Mouse (Mus musculus) ES-E14 (cell line): Measurements from ENCODE around the gene Gnb2. TPM values are rescaled to one million over a fixed set of nuclear protein-coding genes. Genes with fewer than 3 reads are reported as not detected.
A peak's percentile ranks its signal among the peaks of the same experiment; 100 is the strongest.

Experiments
- DNase-seq: peaks from one replicate; pipeline ENCODE4 v3.0.0-alpha.2; 2013; ENCODE audit warnings: low read depth, low spot score
- H3K27ac ChIP-seq: 2 replicates; pipeline ENCODE4 v1.5.1; 2012; ENCODE audit warnings: low read depth, mild to moderate bottlenecking, low read length, moderate library complexity, mixed read lengths; ENCODE audit not compliant: poor library complexity, insufficient read depth, severe bottlenecking
- H3K36me3 ChIP-seq: 2 replicates; pipeline ENCODE4 v1.6.1; 2012; ENCODE audit warnings: mild to moderate bottlenecking, low read length, moderate library complexity, mixed read lengths; ENCODE audit not compliant: control insufficient read depth, poor library complexity, insufficient read depth, severe bottlenecking
- H3K4me1 ChIP-seq, 2 experiments: fragments of 150-350 bp in 1 of 2; sonication (generic) in 1 of 2; 2 replicates each; pipeline ENCODE4 v1.6.1; 2012; ENCODE audit warnings: low read length in 2 of 2, mild to moderate bottlenecking in 1 of 2, mixed read lengths in 1 of 2; ENCODE audit not compliant: control insufficient read depth in 2 of 2, insufficient read depth in 2 of 2, poor library complexity in 1 of 2
- H3K4me3 ChIP-seq, 2 experiments: fragments of 150-350 bp in 1 of 2; sonication (generic) in 1 of 2; 2 replicates each; pipeline ENCODE4 v1.5.1; 2012; ENCODE audit warnings: low read length in 2 of 2, low read depth in 1 of 2, mild to moderate bottlenecking in 1 of 2, mixed read lengths in 1 of 2; ENCODE audit not compliant: insufficient read depth in 1 of 2, poor library complexity in 1 of 2, severe bottlenecking in 1 of 2
- H3K9ac ChIP-seq: 2 replicates; pipeline ENCODE4 v1.6.1; 2012; ENCODE audit warnings: low read depth, mild to moderate bottlenecking, low read length, mixed read lengths; ENCODE audit not compliant: poor library complexity, insufficient read depth, severe bottlenecking
- H3K9me3 ChIP-seq: fragments of 150-350 bp; sonication (generic); 2 replicates; pipeline ENCODE4 v1.6.1; 2012; ENCODE audit warnings: low read depth, mild to moderate bottlenecking, low read length; ENCODE audit not compliant: control insufficient read depth, insufficient read depth
- CHD2 ChIP-seq: IDR thresholded peaks from 2 replicates; pipeline ENCODE4 v1.6.1; 2014; ENCODE audit warnings: mild to moderate bottlenecking, low read depth, low read length, inconsistent platforms
- HCFC1 ChIP-seq: IDR thresholded peaks from 2 replicates; pipeline ENCODE4 v1.6.1; 2012; ENCODE audit warnings: low read length, inconsistent platforms, borderline replicate concordance; ENCODE audit not compliant: insufficient read depth
- MAFK ChIP-seq: IDR thresholded peaks from 2 replicates; pipeline ENCODE4 v1.6.1; 2014; ENCODE audit warnings: mild to moderate bottlenecking, low read depth, low read length, inconsistent platforms; ENCODE audit not compliant: insufficient read depth
- ZC3H11A ChIP-seq: IDR thresholded peaks from 2 replicates; pipeline ENCODE4 v1.6.1; 2012; ENCODE audit warnings: low read depth, mild to moderate bottlenecking, inconsistent platforms, low read length, borderline replicate concordance
- ZNF384 ChIP-seq: IDR thresholded peaks from 2 replicates; pipeline ENCODE4 v1.6.1; 2012; ENCODE audit warnings: low read depth, low read length, inconsistent platforms
- in situ Hi-C, 2 experiments: fragments of 600-800 bp; cut with MboI; formaldehyde crosslinking; loops; one replicate each; pipeline ENCODE4 v1.15.1; 2025; ENCODE audit warnings: low sequenced_read_pairs in 2 of 2, inconsistent platforms in 1 of 2; ENCODE audit not compliant: unreplicated experiment in 2 of 2
- total RNA-seq: library from RNA; depleted of rRNA; stranded (reverse); fragments of 300-350 nt; gene quantifications from 2 replicates; pipeline ENCODE4 v1.2.3, GENCODE M21; 2012; rRNA removed

Gnb2 gene
- total RNA-seq, result 259 and 297 TPM in 2 replicates

GRCm38 (mm10) chr5:137533117-137533827, at the start of gene Gnb2, which contains the start of gene Epo:
Gnb2 (minus strand) TSS chr5:137533510.
Epo (minus strand) TSS chr5:137533242.
- in situ Hi-C loops, result no loop called here
- TF ChIP-seq CHD2 (peak; percentile 88), HCFC1 (peak; percentile 71; the same call in 1 of the 2 replicates), ZC3H11A (no peak), MAFK (0 out of 2 replicates have a peak, but pooled peaks have one; percentile 3), ZNF384 (peak; percentile 89)
- Histone ChIP-seq H3K27ac (peak within 1 kb of the TSS; percentile 64; the same call in 1 of the 2 replicates), H3K4me1 (peaks cover 0 to 5% of the 10 kb centered on the region in 2 experiments; a peak in 2 of 4 replicates), H3K4me3 (peak within 1 kb of the TSS; percentile 43 to 86), H3K9ac (peak within 1 kb of the TSS; percentile 83), H3K9me3 (no peaks in the 10 kb centered on the region), H3K36me3 (peaks cover 14% of the 10 kb centered on the region)
- peak; percentile 99 for DNase-seq

GRCm38 (mm10) chr5:137582702-137583101, 49.4 kb upstream of the Gnb2 start:
- Histone ChIP-seq H3K9me3 (no peaks in the 10 kb centered on the region), H3K27ac (no peak overlapping the region), H3K9ac (no peak overlapping the region), H3K4me1 (peaks cover 1 to 13% of the 10 kb centered on the region in 2 experiments; a peak in 3 of 4 replicates), H3K36me3 (no peaks in the 10 kb centered on the region), H3K4me3 (no peak overlapping the region)
- in situ Hi-C loops, result no loop called here
- TF ChIP-seq MAFK (no peak), ZNF384 (no peak), CHD2 (no peak), HCFC1 (no peak), ZC3H11A (no peak)
- DNase-seq, result no peak

- TF ChIP-seq MAFK (no peak), CHD2 (no peak), ZNF384 (no peak), ZC3H11A (no peak), HCFC1 (no peak)
- in situ Hi-C loops, result no loop called here
- no peak overlapping the region for H3K4me3 ChIP-seq
Observed at GRCm38 (mm10) chr5:137580246-137580645, 46.9 kb upstream of the Gnb2 start.

GRCm38 (mm10) chr5:137574470-137574901, 41.2 kb upstream of the Gnb2 start:
- Histone ChIP-seq H3K36me3 (no peaks in the 10 kb centered on the region), H3K9me3 (no peaks in the 10 kb centered on the region), H3K4me1 (peaks cover 0 to 5% of the 10 kb centered on the region in 2 experiments; a peak in 1 of 4 replicates), H3K27ac (no peak overlapping the region), H3K4me3 (peak overlapping the region; percentile 1; a peak in 1 of 4 replicates), H3K9ac (no peak overlapping the region; the same call in 1 of the 2 replicates)
- no peak for TF ChIP-seq ZNF384
- TF ChIP-seq CHD2, result no peak
- TF ChIP-seq ZC3H11A, result no peak
- TF ChIP-seq MAFK, result no peak
- no peak for TF ChIP-seq HCFC1
- in situ Hi-C loops, result no loop called here
- DNase-seq, result no peak

More at GRCm38 (mm10) chr5:137580246-137580645, 46.9 kb upstream of the Gnb2 start:
- no peak for DNase-seq
- no peak overlapping the region for H3K27ac ChIP-seq
- H3K4me1 ChIP-seq, result peaks cover 0 to 8% of the 10 kb centered on the region in 2 experiments; a peak in 1 of 4 replicates
- H3K36me3 ChIP-seq, result no peaks in the 10 kb centered on the region
- no peaks in the 10 kb centered on the region for H3K9me3 ChIP-seq
- H3K9ac ChIP-seq, result no peak overlapping the region
